Mouse (Mus musculus) gastrocnemius, postnatal 36 days (tissue): ENCODE measurements around the gene Hsp90ab1. TPM values are rescaled to one million over a fixed set of nuclear protein-coding genes. Genes with fewer than 3 reads are reported as not detected.

Experiments
- total RNA-seq, 2 experiments: library from RNA; stranded (reverse); gene quantifications; 2 replicates each; pipeline ENCODE4 v1.2.3; 2021

Gene Hsp90ab1
- total RNA-seq, 2 experiments from 2014 or later, result 866 to 924 TPM

Other genes with a start within 250 kb of the Hsp90ab1 start
- gene Cdc5l, start 139.5 kb downstream of the Hsp90ab1 start, total RNA-seq, result 10 to 100 TPM; 31.4 to 35.0 TPM
- not detected for gene Spats1, start 97.9 kb downstream of the Hsp90ab1 start, total RNA-seq
- gene Aars2, start 66.4 kb downstream of the Hsp90ab1 start, total RNA-seq, result 10 to 100 TPM; 13.7 to 14.9 TPM
- gene Tcte1, start 49.8 kb downstream of the Hsp90ab1 start, total RNA-seq, result not detected
- gene Tmem151b, start 23.6 kb downstream of the Hsp90ab1 start, total RNA-seq, result under 1 TPM in 1 of 2 experiments, not detected in 1; 0.13 TPM
- gene Nfkbie, start 17.6 kb downstream of the Hsp90ab1 start, total RNA-seq, result under 1 TPM; 0.64 to 0.79 TPM
- gene Slc35b2, start 9.4 kb downstream of the Hsp90ab1 start, total RNA-seq, result 10 to 100 TPM; 17.3 to 21.4 TPM
- 10 to 100 TPM; 30.3 to 35.8 TPM for gene Slc29a1, start 26.3 kb upstream of the Hsp90ab1 start, total RNA-seq
- gene Mymx, start 28.8 kb upstream of the Hsp90ab1 start, total RNA-seq, result 1 to 10 TPM in 1 of 2 experiments, under 1 TPM in 1; 0.33 to 1.2 TPM
- gene Capn11, start 86.1 kb upstream of the Hsp90ab1 start, total RNA-seq, result under 1 TPM; 0.10 to 0.27 TPM
- 100 to 1,000 TPM; 103 to 107 TPM for gene Mrpl14, start 113.1 kb upstream of the Hsp90ab1 start, total RNA-seq
- 10 to 100 TPM; 67.8 to 70.0 TPM for gene Tmem63b, start 113.6 kb upstream of the Hsp90ab1 start, total RNA-seq
- gene 1600014C23Rik, start 160.6 kb upstream of the Hsp90ab1 start, total RNA-seq, result not detected